Mouse (Mus musculus): ENCODE results near the gene Flt1. TPM values are rescaled to one million over a fixed set of nuclear protein-coding genes. Genes with fewer than 3 reads are reported as not detected.

Flt1 gene
- polyA plus RNA-seq, 1 experiment from 2014 or later = 11.8 TPM

- no peaks in the 10 kb centered on the region for H3K27me3 ChIP-seq (ENCODE audit: insufficient read depth, poor library complexity, severe bottlenecking)
- WGBS = 91% methylated on average over 4 of the region's 4 CpGs
- H3K4me1 ChIP-seq (replicated peaks) = no peaks in the 10 kb centered on the region
- no peak overlapping the region for H3K27ac ChIP-seq
- H3K36me3 ChIP-seq = peaks cover 83% of the 10 kb centered on the region
- DNase-seq (ENCODE audit: low spot score) = no peak
- no peaks in the 10 kb centered on the region for H3K9me3 ChIP-seq
- no peak overlapping the region for H3K4me3 ChIP-seq
Observed at GRCm38 (mm10) chr5:147539815-147540214, 186.0 kb downstream of the Flt1 start.

- H3K27me3 ChIP-seq (ENCODE audit: insufficient read depth, poor library complexity, severe bottlenecking) = no peaks in the 10 kb centered on the region
- H3K9me3 ChIP-seq = no peaks in the 10 kb centered on the region
- DNase-seq (ENCODE audit: low spot score) = no peak
- H3K4me1 ChIP-seq (replicated peaks) = no peaks in the 10 kb centered on the region
- H3K36me3 ChIP-seq = peaks cover 81% of the 10 kb centered on the region
- WGBS = 96% methylated on average over 4 of the region's 4 CpGs
- no peak overlapping the region for H3K27ac ChIP-seq
- H3K4me3 ChIP-seq = no peak overlapping the region
Observed at GRCm38 (mm10) chr5:147539409-147539808, 186.4 kb downstream of the Flt1 start.

- no peak for DNase-seq (ENCODE audit: low spot score)
- no peak overlapping the region for H3K27ac ChIP-seq
- no peaks in the 10 kb centered on the region for H3K9me3 ChIP-seq
- no peaks in the 10 kb centered on the region for H3K4me1 ChIP-seq (replicated peaks)
- peaks cover 74% of the 10 kb centered on the region for H3K36me3 ChIP-seq
- 96% methylated on average over 6 of the region's 6 CpGs for WGBS
- H3K4me3 ChIP-seq = no peak overlapping the region
- H3K27me3 ChIP-seq (ENCODE audit: insufficient read depth, poor library complexity, severe bottlenecking) = no peaks in the 10 kb centered on the region
Observed at GRCm38 (mm10) chr5:147532031-147532430, 193.8 kb downstream of the Flt1 start.

GRCm38 (mm10) chr5:147527788-147528187 lies 198.0 kb downstream of the Flt1 start:
- Histone ChIP-seq H3K36me3 (peaks cover 81% of the 10 kb centered on the region), H3K4me1 (replicated peaks) (no peaks in the 10 kb centered on the region), H3K9me3 (no peaks in the 10 kb centered on the region), H3K4me3 (no peak overlapping the region), H3K27me3 (ENCODE audit: insufficient read depth, poor library complexity, severe bottlenecking) (no peaks in the 10 kb centered on the region), H3K27ac (no peak overlapping the region)
- 95% methylated on average over 3 of the region's 3 CpGs for WGBS
- no peak for DNase-seq (ENCODE audit: low spot score)

GRCm38 (mm10) chr5:147527006-147527405 lies 198.8 kb downstream of the Flt1 start:
- Histone ChIP-seq H3K4me3 (no peak overlapping the region), H3K4me1 (replicated peaks) (no peaks in the 10 kb centered on the region), H3K27ac (no peak overlapping the region), H3K36me3 (peaks cover 86% of the 10 kb centered on the region), H3K27me3 (ENCODE audit: insufficient read depth, poor library complexity, severe bottlenecking) (no peaks in the 10 kb centered on the region), H3K9me3 (no peaks in the 10 kb centered on the region)
- no peak for DNase-seq (ENCODE audit: low spot score)
- WGBS = 96% methylated on average over 6 of the region's 6 CpGs

Other genes starting within 250 kb of the Flt1 start
- 499 and 521 TPM in 2 replicates for gene Pomp, start 134.4 kb upstream of the Flt1 start, polyA plus RNA-seq (2016; fragmentation: Nextera tagmentation; extraction: Ambion mirVana)
- gene Slc46a3, start 168.8 kb upstream of the Flt1 start, polyA plus RNA-seq (2016; fragmentation: Nextera tagmentation; extraction: Ambion mirVana) = 3.0 and 3.9 TPM in 2 replicates
- 4.5 and 15.0 TPM in 2 replicates for gene Mtus2, start 231.3 kb upstream of the Flt1 start, polyA plus RNA-seq (2016; fragmentation: Nextera tagmentation; extraction: Ambion mirVana)